Mouse (Mus musculus) testis, adult 2 months (tissue): Measurements from ENCODE around the gene L3mbtl3. TPM values are rescaled to one million over a fixed set of nuclear protein-coding genes. Genes with fewer than 3 reads are reported as not detected.

ENCODE experiments used
- H3K27ac ChIP-seq: fragments of 200-500 bp; 2 replicates; pipeline ENCODE4 v1.5.1; 2012; ENCODE audit warnings: low read depth, low read length; ENCODE audit not compliant: control insufficient read depth, insufficient read depth
- H3K27me3 ChIP-seq: fragments of 200-500 bp; 2 replicates; pipeline ENCODE4 v1.6.1; 2012; ENCODE audit warnings: mild to moderate bottlenecking, low read length, moderate library complexity; ENCODE audit not compliant: control insufficient read depth, insufficient read depth
- H3K36me3 ChIP-seq: fragments of 200-500 bp; 2 replicates; pipeline ENCODE4 v1.6.1; 2012; ENCODE audit warnings: mild to moderate bottlenecking, low read length; ENCODE audit not compliant: control insufficient read depth, insufficient read depth
- H3K4me1 ChIP-seq: fragments of 200-500 bp; 2 replicates; pipeline ENCODE4 v1.6.1; 2012; ENCODE audit warnings: low read length; ENCODE audit not compliant: control insufficient read depth, insufficient read depth
- H3K4me3 ChIP-seq: fragments of 200-500 bp; 2 replicates; pipeline ENCODE4 v1.5.1; 2012; ENCODE audit warnings: low read depth, mild to moderate bottlenecking, low read length, moderate library complexity, mixed read lengths; ENCODE audit not compliant: control insufficient read depth
- CTCF ChIP-seq: fragments of 200-500 bp; IDR thresholded peaks from 2 replicates; pipeline ENCODE4 v1.5.1; 2012; ENCODE audit warnings: low read depth, mild to moderate bottlenecking, inconsistent platforms, low read length, moderate library complexity; ENCODE audit not compliant: control insufficient read depth, insufficient read depth, insufficient replicate concordance
- POLR2A ChIP-seq: fragments of 200-500 bp; IDR thresholded peaks from 2 replicates; pipeline ENCODE4 v1.6.1; 2012; ENCODE audit warnings: low read depth, mild to moderate bottlenecking, inconsistent platforms, low read length, moderate library complexity; ENCODE audit not compliant: control insufficient read depth
- polyA plus RNA-seq: library from polyadenylated mRNA; depleted of rRNA; stranded (reverse); fragments of >200 nt; gene quantifications from 2 replicates; pipeline ENCODE4 v1.2.3, GENCODE M21; 2012; rRNA removed

Gene L3mbtl3
- polyA plus RNA-seq, 1 experiment: 1.4 TPM

GRCm38 (mm10) chr10:26232071-26232653, 143.6 kb downstream of the L3mbtl3 start:
- Histone ChIP-seq H3K27ac (no peak overlapping the region), H3K36me3 (no peaks in the 10 kb centered on the region), H3K4me1 (no peaks in the 10 kb centered on the region), H3K27me3 (no peaks in the 10 kb centered on the region), H3K4me3 (no peak overlapping the region)
- no peak for TF ChIP-seq POLR2A
- TF ChIP-seq CTCF: no peak

- no peaks in the 10 kb centered on the region for H3K4me1 ChIP-seq
- H3K27ac ChIP-seq: no peak within 1 kb of the TSS
- H3K36me3 ChIP-seq: no peaks in the 10 kb centered on the region
- TF ChIP-seq CTCF: no peak
- TF ChIP-seq POLR2A: no peak
- H3K27me3 ChIP-seq: no peaks in the 10 kb centered on the region
- no peak within 1 kb of the TSS for H3K4me3 ChIP-seq
Measured at GRCm38 (mm10) chr10:26229488-26229887, 146.3 kb downstream of the L3mbtl3 start, which contains the start of gene Samd3. Gene Samd3 (plus strand): TSS chr10:26229707.

- Histone ChIP-seq H3K27ac (no peak overlapping the region), H3K4me1 (no peaks in the 10 kb centered on the region), H3K36me3 (no peaks in the 10 kb centered on the region), H3K4me3 (no peak overlapping the region), H3K27me3 (no peaks in the 10 kb centered on the region)
- TF ChIP-seq POLR2A: no peak
- TF ChIP-seq CTCF: no peak
Measured at GRCm38 (mm10) chr10:26228187-26228586, 147.6 kb downstream of the L3mbtl3 start.

- H3K27me3 ChIP-seq: no peaks in the 10 kb centered on the region
- H3K4me3 ChIP-seq: no peak overlapping the region
- no peaks in the 10 kb centered on the region for H3K4me1 ChIP-seq
- no peak for TF ChIP-seq CTCF
- no peak for TF ChIP-seq POLR2A
- no peaks in the 10 kb centered on the region for H3K36me3 ChIP-seq
- H3K27ac ChIP-seq: no peak overlapping the region
Measured at GRCm38 (mm10) chr10:26226734-26227133, 149.0 kb downstream of the L3mbtl3 start.

GRCm38 (mm10) chr10:26226241-26226640, 149.5 kb downstream of the L3mbtl3 start:
- no peak overlapping the region for H3K27ac ChIP-seq
- TF ChIP-seq POLR2A (no peak), CTCF (no peak)

More at GRCm38 (mm10) chr10:26226241-26226640, 149.5 kb downstream of the L3mbtl3 start:
- Histone ChIP-seq H3K36me3 (no peaks in the 10 kb centered on the region), H3K4me1 (no peaks in the 10 kb centered on the region), H3K4me3 (no peak overlapping the region), H3K27me3 (no peaks in the 10 kb centered on the region)

Other genes starting within 250 kb of the L3mbtl3 start
- gene Samd3, start 146.3 kb downstream of the L3mbtl3 start, polyA plus RNA-seq: not detected in 2 replicates